Mouse (Mus musculus) cortical plate, adult 2 months (tissue): ENCODE measurements around the gene Lrp8.

Experiments used
- CTCF ChIP-seq: fragments of 200-500 bp; IDR thresholded peaks from 2 replicates; pipeline ENCODE4 v1.5.1; 2011; ENCODE audit warnings: mild to moderate bottlenecking, control low read depth, low read length; ENCODE audit not compliant: insufficient read depth; ENCODE audit errors: extremely low read depth
- POLR2A ChIP-seq: fragments of 200-500 bp; IDR thresholded peaks from 2 replicates; pipeline ENCODE4 v1.6.1; 2011; ENCODE audit warnings: mild to moderate bottlenecking, low read length, control low read depth; ENCODE audit not compliant: insufficient read depth; ENCODE audit errors: extremely low read depth

DNA sequence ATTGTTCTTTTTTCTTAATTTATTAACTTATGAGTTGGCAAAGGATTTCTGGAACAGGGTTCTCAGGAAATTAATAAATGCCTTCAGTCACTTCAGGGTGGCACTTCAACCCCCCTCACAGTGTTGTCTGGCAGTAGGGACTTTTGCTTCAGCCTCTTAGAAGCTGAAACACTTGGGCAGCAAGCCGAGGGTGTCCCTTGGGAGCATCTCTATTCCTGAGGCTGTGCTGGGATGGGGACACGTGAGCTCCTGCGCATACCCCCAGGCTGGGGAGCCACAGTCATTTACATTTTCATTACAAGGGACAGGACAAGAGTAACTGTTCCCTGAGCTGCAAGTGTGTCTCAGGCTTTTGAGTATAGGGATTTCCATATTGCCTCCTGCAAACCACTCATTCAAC is 35.8 kb downstream of the Lrp8 start:
- no peak for TF ChIP-seq CTCF
- TF ChIP-seq POLR2A = no peak
